Comparison of ENCODE assay signal across 29 mouse cellular contexts in the genomic region with DNA sequence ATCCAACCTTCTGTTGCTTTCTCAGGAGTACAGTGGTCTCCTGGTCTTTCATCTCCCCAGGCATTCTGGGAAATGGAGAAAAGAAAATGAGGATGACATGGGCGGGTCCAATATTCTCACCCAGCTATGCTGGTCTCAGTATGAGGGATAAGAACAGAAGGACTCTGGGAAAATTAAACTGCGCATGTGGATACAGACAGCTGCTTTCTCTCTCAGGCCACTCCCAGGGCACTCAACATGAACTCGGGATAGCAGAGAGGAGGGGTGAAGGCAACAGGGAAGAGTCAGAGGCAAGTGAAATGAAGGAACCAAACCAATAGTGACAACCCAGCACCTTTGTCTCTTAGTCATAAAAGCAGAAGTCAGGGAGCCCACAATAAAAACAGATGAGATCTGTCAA.
DNase-seq lines count a peak whose midpoint lies in the region; ATAC-seq lines count a peak whose summit lies in the region.
"Had no signal": no experiment of that assay in that cellular context is flagged by ENCODE, and none has a peak within 500 bp of the region (broad histone marks: within the 10 kb centered on the region; RNA-seq: fewer than 3 reads in every experiment).

No protein-coding gene starts in this region.

- no peak overlapping the region for H3K27ac ChIP-seq in heart, embryonic 11.5 days (ENCODE audit: low read depth, low read length)
- H3K27ac ChIP-seq: heart, embryonic 13.5 days; limb, embryonic 10.5 days; limb, embryonic 15.5 days; liver, embryonic 13.5 days; lung, embryonic 15.5 days; neural tube, embryonic 12.5 days; stomach, postnatal 0 days had no signal

- no peak for ATAC-seq in heart, embryonic 11.5 days (replicated peaks; ENCODE audit: insufficient number of reproducible peaks, low FRiP score, low TSS enrichment)
- ATAC-seq: forebrain, embryonic 14.5 days; hindbrain, embryonic 16.5 days; intestine, embryonic 16.5 days; Patski had no signal

- WGBS in heart, embryonic 11.5 days (ENCODE audit: insufficient replicate concordance), result 70% methylated on average over 3 of the region's 3 CpGs

- no peak overlapping the region for H3K4me2 ChIP-seq in heart, embryonic 11.5 days
- H3K4me2 ChIP-seq: heart, embryonic 13.5 days; limb, embryonic 15.5 days; liver, embryonic 13.5 days; lung, embryonic 15.5 days; midbrain, embryonic 11.5 days; neural tube, embryonic 12.5 days had no signal

- no peaks in the 10 kb centered on the region for H3K27me3 ChIP-seq in heart, embryonic 11.5 days (ENCODE audit: control insufficient read depth, insufficient read depth, low read length)
- H3K27me3 ChIP-seq: heart, embryonic 13.5 days; limb, embryonic 15.5 days; liver, embryonic 13.5 days; lung, embryonic 15.5 days; neural tube, embryonic 12.5 days; Patski had no signal

- no peaks in the 10 kb centered on the region for H3K9me3 ChIP-seq in heart, embryonic 11.5 days (replicated peaks; ENCODE audit: control insufficient read depth, low read length)
- H3K9me3 ChIP-seq: heart, embryonic 13.5 days; limb, embryonic 10.5 days; limb, embryonic 15.5 days; liver, embryonic 13.5 days; lung, embryonic 15.5 days; neural tube, embryonic 12.5 days had no signal

- H3K36me3 ChIP-seq in heart, embryonic 11.5 days (ENCODE audit: control insufficient read depth, insufficient read depth, low read length), result no peaks in the 10 kb centered on the region
- H3K36me3 ChIP-seq: heart, embryonic 13.5 days; limb, embryonic 10.5 days; limb, embryonic 15.5 days; liver, embryonic 13.5 days; lung, embryonic 15.5 days; neural tube, embryonic 12.5 days had no signal

- H3K4me3 ChIP-seq in heart, embryonic 11.5 days (ENCODE audit: low read depth, low read length), result no peak overlapping the region
- H3K4me3 ChIP-seq: heart, embryonic 13.5 days; limb, embryonic 10.5 days; limb, embryonic 15.5 days; liver, embryonic 13.5 days; lung, embryonic 15.5 days; myocyte; neural tube, embryonic 12.5 days had no signal

- peak; percentile 11 for DNase-seq in heart, postnatal 4 days
- DNase-seq in kidney, postnatal 10 days, result peak; percentile 30
- DNase-seq in kidney, postnatal 36 days, result no peak
- DNase-seq in lung, postnatal 10 days, result peak; percentile 56
- DNase-seq in lung, postnatal 36 days, result peak; percentile 27
- DNase-seq in testis, postnatal 14 days (ENCODE audit: low spot score), result no peak
- DNase-seq: adrenal gland, postnatal 14 days; cerebellum, adult 11 months; cerebellum, adult 9-10 months; cerebellum, postnatal 36 days; gastrocnemius, postnatal 14 days; layer of hippocampus, adult 9-11 months; liver, embryonic 13.5 days; right cerebral cortex, adult 18-20 months; thymus, adult 2 months; thymus, postnatal 36 days had no signal

- no peaks in the 10 kb centered on the region for H3K4me1 ChIP-seq in heart, embryonic 11.5 days (ENCODE audit: control insufficient read depth, insufficient read depth, low read length)
- H3K4me1 ChIP-seq: limb, embryonic 10.5 days; liver, embryonic 13.5 days; lung, embryonic 15.5 days; neural tube, embryonic 12.5 days had no signal

- no peak overlapping the region for H3K9ac ChIP-seq in heart, embryonic 11.5 days (ENCODE audit: low read depth, low read length)
- H3K9ac ChIP-seq: heart, embryonic 13.5 days; limb, embryonic 15.5 days; liver, embryonic 13.5 days; lung, embryonic 15.5 days; neural tube, embryonic 12.5 days had no signal

Comparison
In these comparisons a context has a peak if more than half of its experiments do, and no peak if none do; other contexts are left out.
1. DNase-seq: peak in heart, postnatal 4 days (single experiment), kidney, postnatal 10 days (single experiment), lung, postnatal 10 days (single experiment) and lung, postnatal 36 days (single experiment); none in kidney, postnatal 36 days (0 of 2) and testis, postnatal 14 days (single experiment).